Mouse (Mus musculus): ENCODE results near the gene Slc10a4. TPM values are rescaled to one million over a fixed set of nuclear protein-coding genes. Genes with fewer than 3 reads are reported as not detected.
"Not testable (repeated sequence)": the region's sequence is repeated elsewhere in the genome, so short reads cannot be mapped to it uniquely, and the experiment has no call there.

The Slc10a4 gene
- total RNA-seq, 1 experiment from 2014 or later, result not detected

DNA sequence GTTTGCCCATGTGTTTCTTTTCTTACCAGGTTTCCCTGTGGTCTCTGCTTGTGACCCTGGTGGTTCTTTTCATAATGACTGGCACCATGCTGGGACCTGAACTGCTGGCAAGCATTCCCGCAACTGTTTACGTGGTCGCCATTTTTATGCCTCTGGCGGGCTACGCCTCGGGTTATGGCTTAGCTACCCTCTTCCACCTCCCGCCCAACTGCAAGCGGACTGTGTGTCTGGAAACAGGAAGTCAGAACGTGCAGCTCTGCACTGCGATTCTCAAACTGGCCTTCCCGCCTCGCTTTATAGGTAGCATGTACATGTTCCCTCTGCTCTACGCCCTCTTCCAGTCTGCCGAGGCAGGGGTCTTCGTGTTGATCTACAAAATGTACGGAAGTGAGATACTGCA, 5.1 kb downstream of the Slc10a4 start:
- not testable (repeated sequence) for ATAC-seq (replicated peaks; ENCODE audit: insufficient number of reproducible peaks, low FRiP score, low TSS enrichment, poor library complexity, severe bottlenecking)

- not testable (repeated sequence) for ATAC-seq (replicated peaks; ENCODE audit: insufficient number of reproducible peaks, low FRiP score, low TSS enrichment, poor library complexity, severe bottlenecking)
These were observed 6.4 kb downstream of the Slc10a4 start for GRCm38 (mm10) chr5:73012884-73013610.

DNA sequence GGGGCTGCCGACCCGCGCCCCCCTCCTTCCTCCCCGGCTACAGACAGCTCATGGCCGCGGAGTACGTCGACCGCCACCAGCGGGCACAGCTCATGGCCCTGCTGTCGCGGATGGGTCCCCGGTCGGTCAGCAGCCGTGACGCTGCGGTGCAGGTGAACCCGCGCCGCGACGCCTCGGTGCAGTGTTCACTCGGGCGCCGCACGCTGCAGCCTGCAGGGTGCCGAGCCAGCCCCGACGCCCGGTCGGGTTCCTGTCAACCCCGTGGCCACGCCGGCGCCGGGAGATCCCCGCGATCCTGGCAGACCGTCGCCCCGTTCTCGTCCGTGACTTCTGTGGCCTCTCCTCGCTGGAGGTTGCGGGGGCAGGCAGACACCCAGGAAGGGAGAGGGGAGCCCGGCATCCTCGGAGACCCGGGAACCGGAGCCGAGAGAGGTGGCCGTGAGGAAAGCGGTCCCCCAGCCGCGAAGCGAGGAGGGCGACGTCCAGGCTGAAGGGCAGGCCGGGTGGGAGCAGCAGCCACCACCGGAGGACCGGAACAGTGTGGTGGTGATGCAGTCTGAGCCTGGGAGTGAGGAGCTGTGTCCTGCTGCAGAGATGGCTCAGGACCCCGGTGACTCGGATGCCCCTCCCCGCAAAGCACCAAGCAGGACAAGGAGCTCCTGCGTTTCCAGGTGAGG, 7.1 kb downstream of the Slc10a4 start:
- not testable (repeated sequence) for ATAC-seq (replicated peaks; ENCODE audit: insufficient number of reproducible peaks, low FRiP score, low TSS enrichment, poor library complexity, severe bottlenecking)

DNA sequence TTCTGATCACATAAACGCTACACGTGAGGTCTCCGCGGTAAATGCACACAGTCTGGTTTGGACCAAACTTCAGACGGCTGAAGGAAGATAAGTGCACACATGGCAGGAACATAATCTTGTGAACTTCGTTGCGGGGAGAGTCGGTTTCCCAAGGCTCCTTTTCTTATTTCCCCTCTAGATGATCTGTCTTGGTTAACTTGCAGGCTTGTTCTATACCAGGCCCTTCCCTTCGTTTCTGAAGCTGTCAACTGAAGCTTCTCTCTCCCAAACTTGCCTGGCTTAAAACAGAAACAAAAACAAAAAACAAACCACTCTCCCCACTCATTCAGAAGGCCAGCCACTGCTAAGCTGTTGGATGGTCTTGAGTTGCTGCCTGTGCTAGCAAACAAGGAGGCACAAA, 8.1 kb downstream of the Slc10a4 start:
- no peak for ATAC-seq (replicated peaks; ENCODE audit: insufficient number of reproducible peaks, low FRiP score, low TSS enrichment, poor library complexity, severe bottlenecking)

GRCm38 (mm10) chr5:73023801-73024200, 17.1 kb downstream of the Slc10a4 start:
- ATAC-seq (replicated peaks; ENCODE audit: insufficient number of reproducible peaks, low FRiP score, low TSS enrichment, poor library complexity, severe bottlenecking), result no peak

GRCm38 (mm10) chr5:73028646-73029045, 22.0 kb downstream of the Slc10a4 start:
- ATAC-seq (replicated peaks; ENCODE audit: insufficient number of reproducible peaks, low FRiP score, low TSS enrichment, poor library complexity, severe bottlenecking), result no peak

GRCm38 (mm10) chr5:73032481-73032880, 25.8 kb downstream of the Slc10a4 start:
- no peak for ATAC-seq (replicated peaks; ENCODE audit: insufficient number of reproducible peaks, low FRiP score, low TSS enrichment, poor library complexity, severe bottlenecking)

- no peak for ATAC-seq (replicated peaks; ENCODE audit: insufficient number of reproducible peaks, low FRiP score, low TSS enrichment, poor library complexity, severe bottlenecking)
These were observed 37.4 kb downstream of the Slc10a4 start for GRCm38 (mm10) chr5:73044055-73044454.

- ATAC-seq (replicated peaks; ENCODE audit: insufficient number of reproducible peaks, low FRiP score, low TSS enrichment, poor library complexity, severe bottlenecking), result no peak
These were observed 41.1 kb downstream of the Slc10a4 start for GRCm38 (mm10) chr5:73047651-73048245.

GRCm38 (mm10) chr5:73053933-73054332, 47.2 kb downstream of the Slc10a4 start:
- ATAC-seq (replicated peaks; ENCODE audit: insufficient number of reproducible peaks, low FRiP score, low TSS enrichment, poor library complexity, severe bottlenecking), result no peak

GRCm38 (mm10) chr5:73056457-73056856, 49.8 kb downstream of the Slc10a4 start:
- no peak for ATAC-seq (replicated peaks; ENCODE audit: insufficient number of reproducible peaks, low FRiP score, low TSS enrichment, poor library complexity, severe bottlenecking)

- ATAC-seq (replicated peaks; ENCODE audit: insufficient number of reproducible peaks, low FRiP score, low TSS enrichment, poor library complexity, severe bottlenecking), result no peak
These were observed 50.3 kb downstream of the Slc10a4 start for GRCm38 (mm10) chr5:73056937-73057336.

DNA sequence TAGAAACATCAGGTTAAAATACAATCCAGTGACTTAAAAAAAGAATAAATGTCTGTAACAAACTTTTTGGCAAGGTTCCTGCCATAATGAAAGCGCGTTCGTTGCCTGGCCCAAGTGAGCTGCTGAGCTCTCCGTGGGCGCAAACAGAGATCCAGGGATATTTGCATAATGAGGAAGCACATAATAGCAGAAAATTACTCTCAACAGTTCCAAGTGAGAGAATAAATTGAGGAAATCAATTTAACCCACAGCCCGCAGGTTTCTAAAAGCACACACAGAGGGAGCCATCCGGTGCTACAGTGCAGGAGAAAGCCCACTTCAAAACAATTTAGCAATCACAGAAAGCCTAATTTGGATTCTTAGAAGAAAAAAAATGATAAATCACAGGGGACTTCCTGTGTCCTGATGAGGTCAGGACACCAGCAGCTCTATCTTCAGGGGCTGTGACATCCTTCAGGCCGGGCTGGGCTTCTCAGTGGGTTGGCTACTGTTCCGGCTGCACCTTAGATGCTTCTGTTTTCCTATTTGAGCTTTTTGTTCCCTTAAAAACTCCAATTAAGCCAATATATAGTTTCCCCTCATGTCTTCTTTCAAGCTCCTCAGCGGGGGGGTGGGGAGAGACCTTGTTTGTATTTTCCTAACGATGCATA, 54.9 kb downstream of the Slc10a4 start:
- no peak for ATAC-seq (replicated peaks; ENCODE audit: insufficient number of reproducible peaks, low FRiP score, low TSS enrichment, poor library complexity, severe bottlenecking)

Other genes starting within 250 kb of the Slc10a4 start
- gene Tec, start 138.4 kb upstream of the Slc10a4 start, total RNA-seq (2017), result 92.8 to 110 TPM (median 97.0 TPM) in 3 replicates
- gene Slain2, start 92.6 kb upstream of the Slc10a4 start, total RNA-seq (2017), result 44.2 to 63.4 TPM (median 44.8 TPM) in 3 replicates
- gene Gm10135, start 32.2 kb upstream of the Slc10a4 start, total RNA-seq (2017), result not detected in 3 replicates
- 123 to 248 TPM (median 154 TPM) in 3 replicates for gene Fryl, start 249.7 kb downstream of the Slc10a4 start, total RNA-seq (2017)

Data from monocyte, adult 5-6 weeks (primary cell).